Mouse (Mus musculus) thymus, postnatal 0 days (tissue): ENCODE measurements around the gene Nub1. TPM values are rescaled to one million over a fixed set of nuclear protein-coding genes. Genes with fewer than 3 reads are reported as not detected.
A peak's percentile ranks its signal among the peaks of the same experiment; 100 is the strongest.

Experiments
- DNase-seq: peaks from one replicate; pipeline ENCODE4 v3.0.0-alpha.2; 2015; ENCODE audit warnings: low spot score
- polyA plus RNA-seq: library from polyadenylated mRNA; unstranded; fragments of >200 nt; fragmentation: Nextera tagmentation; extraction: Ambion mirVana; gene quantifications from 2 replicates; pipeline ENCODE4 v1.2.1, GENCODE M21; 2015

Nub1 gene
- polyA plus RNA-seq, 1 experiment from 2014 or later = 43.4 TPM

DNA sequence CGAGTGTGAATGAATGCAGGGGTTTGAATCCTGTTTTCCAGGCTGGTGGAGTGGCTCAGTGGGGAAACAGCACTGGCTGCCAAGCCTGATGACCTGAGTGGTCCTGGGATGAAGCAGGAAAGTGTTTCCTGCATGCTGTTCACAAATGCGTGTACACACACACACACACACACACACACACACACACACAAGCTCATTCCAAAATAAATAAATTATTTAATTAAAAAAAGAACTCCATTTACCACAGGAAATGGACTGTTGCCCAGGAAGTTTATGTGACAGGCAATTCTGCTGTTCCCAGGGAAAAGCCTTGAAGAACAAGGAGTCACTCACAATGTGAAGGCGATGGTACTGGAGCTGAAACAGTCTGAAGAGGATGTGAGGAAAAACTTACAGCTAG, 11.4 kb downstream of the Nub1 start:
- no peak for DNase-seq

DNA sequence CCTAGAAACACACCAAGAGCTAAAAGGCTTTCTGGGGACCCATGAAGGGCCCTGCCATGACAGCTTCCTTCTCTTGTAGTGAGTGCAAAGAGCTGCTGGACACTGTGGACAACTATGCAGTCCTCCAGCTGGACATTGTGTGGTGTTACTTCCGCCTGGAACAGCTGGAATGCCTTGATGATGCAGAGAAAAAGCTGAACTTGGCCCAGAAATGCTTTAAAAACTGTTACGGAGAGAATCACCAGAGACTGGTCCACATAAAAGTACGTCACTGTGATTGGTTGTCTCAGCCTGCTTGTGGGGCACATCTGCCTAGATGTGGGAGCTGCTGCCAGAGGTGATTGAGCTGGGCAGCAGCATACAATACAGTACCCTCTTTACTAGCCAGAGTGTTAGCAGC, 15.9 kb downstream of the Nub1 start:
- no peak for DNase-seq

DNA sequence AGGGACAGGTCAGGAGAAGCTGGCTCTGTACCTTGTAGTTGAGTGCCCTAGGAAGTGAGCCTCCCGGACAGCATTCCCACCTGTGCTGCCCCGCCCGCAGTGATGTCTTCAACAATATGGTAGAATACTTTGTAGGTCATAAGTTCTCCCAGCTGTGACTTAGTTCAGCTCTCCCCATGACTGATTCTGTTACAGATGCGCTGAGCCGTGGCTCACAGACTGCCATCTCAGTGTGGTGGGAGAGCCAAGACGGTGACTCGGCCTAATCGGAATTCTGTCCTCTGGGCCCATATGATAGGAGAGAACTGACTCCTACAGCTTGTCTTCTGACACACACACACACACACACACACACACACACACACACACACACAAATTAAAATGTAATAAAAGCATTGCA, 19.3 kb downstream of the Nub1 start:
- DNase-seq = no peak

DNA sequence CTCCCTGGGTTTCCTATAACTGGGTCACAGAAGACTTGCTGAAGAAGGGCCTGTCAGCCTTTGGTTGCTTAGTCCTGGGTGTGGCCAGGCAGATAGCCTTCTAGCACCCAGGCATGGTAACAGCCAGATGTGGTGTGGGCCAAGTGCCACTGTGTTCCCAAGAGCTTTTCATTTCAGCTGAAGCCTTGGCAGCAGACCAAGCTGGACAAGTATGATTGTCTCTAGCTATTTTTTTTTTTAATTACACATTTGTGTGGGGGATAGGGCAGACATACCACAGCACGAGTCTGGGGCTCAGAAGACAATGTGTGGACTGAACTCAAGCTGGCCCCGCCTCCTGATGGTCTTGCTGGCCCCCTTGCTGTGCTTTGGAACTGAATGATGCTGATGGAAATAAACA, 24.6 kb downstream of the Nub1 start:
- no peak for DNase-seq

DNA sequence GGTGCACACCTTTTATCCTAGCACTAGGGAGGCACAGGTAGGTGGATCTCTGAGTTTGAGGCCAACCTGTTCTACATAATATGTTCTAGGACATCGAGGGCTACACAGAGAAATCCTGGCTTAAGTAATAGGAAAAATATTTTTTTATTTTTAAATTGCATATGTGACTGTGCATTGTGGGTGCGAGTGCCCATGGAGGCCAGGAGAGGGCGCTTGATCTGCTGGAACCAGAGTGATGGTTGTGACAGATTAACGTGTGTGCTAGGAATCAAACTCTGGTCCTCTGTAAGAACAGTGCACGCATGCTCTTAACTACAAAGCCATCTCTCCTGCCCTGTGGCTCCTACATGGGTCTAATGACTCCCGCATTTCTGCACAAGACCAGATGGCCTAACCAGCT, 26.3 kb downstream of the Nub1 start:
- no peak for DNase-seq

DNA sequence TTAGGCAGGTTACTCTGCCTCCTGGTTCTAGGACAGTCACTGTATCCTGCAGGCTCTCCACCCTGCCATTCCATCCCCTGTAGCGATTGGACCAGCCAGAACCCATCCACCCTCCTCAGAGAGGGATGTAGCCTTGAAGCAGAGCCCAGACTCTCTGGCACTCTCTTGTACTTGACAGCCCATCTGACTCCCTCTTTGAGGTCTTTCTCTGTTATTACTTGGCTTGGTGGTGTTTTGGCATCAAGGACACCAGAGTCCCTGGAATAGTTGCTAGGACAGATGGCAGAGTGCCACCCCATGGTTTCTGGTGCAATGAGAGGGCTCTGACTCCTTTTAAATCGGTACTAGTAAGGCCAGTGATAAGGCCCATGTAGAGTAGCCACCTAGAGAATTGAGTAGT, 27.9 kb downstream of the Nub1 start:
- DNase-seq = no peak

DNA sequence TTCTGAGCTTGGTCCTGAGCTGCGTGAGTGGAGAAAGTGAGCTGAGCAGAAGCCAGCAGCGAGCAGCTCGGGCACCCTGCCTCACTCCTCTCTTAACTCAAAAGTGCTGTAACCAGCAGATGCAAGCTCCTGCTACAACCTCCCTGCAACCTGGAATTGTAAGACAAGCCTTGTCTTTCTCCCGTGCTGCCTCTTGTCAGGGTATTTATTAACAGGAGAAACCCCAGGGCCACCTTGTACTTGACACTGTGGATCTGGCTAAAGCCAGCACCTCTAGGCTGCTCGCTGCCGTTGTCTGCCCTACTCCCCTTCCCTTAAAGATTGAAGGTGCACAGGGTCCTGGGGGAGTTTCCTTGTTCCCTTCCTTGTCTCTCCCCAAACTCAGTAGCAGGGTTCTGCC, 28.7 kb downstream of the Nub1 start:
- DNase-seq = no peak

DNA sequence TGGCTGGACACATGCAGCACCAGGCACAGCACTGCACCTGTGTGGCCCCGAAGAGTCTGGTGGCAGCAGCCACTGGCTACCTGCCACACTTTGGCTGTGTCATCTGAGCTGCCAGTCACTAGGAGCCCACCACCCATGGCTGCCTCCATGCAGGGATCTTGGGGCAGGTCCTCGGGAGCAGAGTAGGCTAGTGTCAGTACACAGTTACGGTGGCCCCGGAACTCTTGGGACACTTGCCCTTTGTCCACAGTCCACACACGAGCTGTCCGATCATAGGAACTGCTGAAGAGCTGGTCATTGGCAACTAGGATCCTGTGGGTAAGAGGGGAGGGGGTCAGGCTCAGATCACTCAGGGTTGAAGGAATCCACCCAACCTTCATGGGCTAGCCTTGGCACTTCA, 32.7 kb downstream of the Nub1 start:
- DNase-seq = no peak

DNA sequence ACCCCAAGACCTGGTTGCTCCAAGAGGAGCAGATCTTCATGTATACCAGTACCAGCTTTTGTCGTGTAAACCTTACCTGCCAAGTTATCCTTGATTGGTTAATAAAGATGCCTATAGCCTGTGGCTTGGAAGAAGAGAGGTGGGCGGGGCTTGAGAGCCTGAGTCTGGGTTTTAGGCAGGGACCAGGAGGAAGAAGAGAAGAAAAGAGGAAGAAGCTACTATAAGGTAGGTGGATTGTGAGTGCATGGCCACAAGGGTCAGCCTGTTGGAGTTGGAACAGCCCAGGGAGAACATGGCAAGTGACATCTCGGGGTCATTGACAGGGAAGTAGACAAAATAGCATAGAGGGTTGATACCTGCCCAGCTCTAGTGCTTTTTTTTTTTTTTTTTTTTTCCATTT, 34.5 kb downstream of the Nub1 start:
- DNase-seq = no peak

DNA sequence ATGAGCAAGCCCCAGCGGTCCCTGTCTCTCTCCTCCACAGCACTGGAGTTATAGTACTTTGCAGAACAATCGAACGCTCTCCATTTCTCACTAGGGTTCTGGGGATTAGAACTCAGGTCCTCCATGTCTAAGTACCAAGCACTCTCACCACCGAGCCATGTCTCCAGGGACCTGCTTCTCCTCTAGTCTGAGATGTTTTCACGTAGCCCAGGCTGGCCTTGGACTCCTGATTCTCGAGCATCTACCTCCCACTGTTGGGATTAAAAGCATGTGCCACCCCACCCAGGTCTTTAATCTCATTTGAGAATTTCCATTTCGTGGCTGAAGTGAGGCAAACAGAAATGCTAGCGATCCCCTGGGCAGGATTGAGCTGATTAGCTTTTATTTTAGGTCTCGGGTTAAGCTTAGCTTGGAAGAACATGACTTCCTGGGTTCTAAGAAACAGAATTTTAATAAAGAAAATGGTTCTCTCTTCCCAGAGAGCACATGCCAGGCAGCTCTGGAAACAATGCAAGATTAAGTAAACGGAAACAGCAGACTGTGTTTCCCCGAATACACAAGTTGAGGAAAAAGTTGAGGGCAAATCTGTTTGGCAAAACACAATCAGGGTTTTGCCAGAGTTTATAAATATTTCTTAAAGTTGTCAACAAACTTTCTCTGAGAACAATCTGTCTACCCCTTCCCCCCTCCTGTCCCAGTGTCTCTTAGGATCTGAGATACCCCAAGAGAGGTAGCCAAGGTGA, 38.4 kb downstream of the Nub1 start:
- DNase-seq = no peak

DNA sequence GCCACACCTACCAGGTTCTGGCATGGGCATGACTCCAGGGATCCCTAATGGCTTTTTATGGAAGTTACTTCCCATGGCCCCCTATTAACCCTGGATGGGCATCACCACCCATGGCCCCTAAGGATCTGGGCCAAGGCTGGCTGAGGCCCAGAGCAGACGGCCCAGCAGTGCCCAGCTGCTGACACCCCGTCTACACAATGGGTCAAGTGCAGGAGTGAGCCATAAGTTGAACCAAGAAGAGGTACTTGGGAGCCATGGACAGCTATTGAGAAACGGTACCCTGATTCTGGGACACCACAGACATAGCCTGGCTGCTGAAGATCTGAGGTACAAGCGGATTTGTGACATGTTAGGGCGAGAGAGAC, 38.9 kb downstream of the Nub1 start:
- DNase-seq = no peak

DNA sequence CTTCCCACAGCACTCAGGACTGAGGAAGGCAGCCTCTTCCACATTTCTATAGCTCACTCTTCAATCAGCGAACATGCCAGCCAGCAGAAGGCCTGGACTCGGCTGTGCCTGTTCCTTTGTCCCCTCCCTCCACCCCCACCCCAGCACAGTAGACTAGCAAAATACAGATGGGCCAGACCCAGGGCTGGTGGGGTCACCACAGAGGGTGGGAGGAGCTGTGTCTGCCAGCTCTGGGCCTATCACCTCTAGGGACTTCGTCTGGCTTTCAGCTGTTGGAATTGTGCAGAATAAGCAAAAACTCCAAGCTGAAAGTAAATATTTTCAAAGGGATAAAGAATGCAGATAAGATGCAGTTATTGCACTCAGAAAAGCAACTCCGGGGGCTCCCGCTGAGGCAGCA, 39.5 kb downstream of the Nub1 start:
- no peak for DNase-seq

DNA sequence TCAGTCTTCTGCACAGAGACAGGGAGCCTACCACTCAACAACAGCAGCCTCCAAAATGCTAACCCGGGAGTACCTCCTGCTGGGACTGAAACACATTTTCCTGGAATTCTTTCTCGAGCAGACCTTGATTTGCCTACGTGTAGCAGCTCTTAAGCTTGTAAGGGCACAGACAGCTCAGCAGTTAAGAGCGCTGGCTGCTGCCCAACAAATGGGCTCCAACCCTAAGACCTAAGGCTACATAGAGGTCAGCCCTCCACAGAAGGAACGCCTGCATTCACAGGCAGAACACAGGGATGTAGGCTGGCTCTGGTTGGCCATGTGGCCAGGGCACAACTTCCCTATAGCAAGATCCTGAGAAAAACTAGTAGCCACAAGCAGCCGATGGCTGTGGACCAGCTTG, 40.6 kb downstream of the Nub1 start:
- DNase-seq = no peak

DNA sequence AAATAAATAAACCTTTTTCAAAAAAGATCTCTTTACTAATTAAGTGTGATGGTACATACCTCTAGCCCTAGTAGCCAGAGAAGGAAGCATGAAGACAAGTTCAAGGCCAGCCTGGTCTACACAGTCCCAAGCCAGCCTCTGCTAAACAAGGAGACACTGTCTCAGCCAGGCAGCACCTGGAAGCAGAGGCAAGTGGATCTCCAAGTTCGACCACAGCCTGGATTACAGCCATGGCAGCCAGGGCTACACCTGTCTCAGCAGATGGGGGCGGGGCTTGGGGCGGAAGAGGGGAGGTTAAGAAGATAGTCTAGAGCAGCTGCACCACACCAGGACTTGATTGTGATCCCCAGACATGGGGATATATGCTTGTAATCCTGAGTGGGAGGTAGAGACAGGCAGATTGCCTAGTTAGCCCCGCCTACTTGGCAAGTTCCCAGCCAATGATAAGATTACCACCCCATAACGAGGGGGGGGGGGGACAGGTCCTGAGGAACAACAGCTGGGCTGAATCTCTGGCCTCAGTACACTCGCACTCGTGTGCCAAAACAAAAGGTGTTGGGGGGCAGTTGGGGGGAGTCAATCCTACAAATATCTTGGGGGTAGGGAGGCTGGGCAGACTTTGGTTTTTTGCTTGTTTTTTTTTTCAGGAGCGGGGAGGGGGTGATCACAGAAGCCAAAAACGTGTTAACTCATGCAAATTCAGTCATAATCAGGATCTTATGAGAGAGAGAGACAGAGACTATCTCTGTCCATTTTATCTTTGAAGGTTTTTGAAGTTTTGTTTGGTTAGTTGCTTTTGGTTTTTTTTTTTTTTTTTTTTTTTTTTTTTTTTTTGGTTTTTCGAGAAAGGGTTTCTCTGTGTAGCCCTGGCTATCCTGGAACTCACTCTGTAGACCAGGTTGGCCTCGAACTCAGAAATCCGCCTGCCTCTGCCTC, 41.8 kb downstream of the Nub1 start:
- peak; percentile 23 for DNase-seq

DNA sequence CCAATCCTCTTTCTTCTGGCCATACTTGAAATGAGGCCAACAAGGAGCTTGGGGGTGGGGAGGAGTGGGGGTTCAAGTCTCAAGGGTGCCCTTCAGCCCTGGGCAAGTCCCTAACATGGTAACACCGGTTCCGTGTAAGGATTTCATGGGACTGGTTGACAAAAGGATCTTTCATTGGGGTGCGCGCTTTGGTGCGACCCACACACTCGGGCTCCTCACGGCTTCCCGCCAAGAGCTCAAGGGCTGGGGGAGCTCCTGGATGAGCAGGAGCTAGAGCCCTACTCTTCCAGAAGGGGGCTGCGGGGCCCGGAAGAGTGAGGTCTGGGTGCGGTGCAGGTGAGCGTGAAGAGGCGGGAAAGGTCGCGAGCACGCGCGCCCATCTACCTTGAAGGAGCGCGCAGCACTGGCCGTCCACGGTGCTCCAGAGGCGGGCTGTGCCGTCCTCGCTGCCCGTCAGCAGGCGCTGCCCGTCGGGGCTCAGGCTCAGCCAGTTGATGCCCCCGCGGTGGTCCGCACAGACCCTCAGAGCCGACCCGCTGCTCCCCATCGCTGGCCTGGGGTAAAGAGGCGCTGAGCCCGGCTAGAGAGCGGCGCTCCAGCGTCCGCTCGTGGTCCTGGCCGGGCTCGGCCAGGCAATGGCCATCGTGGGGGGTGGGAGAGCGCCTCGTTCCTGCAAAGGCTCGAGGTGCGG, 44.6 kb downstream of the Nub1 start:
- no peak for DNase-seq

DNA sequence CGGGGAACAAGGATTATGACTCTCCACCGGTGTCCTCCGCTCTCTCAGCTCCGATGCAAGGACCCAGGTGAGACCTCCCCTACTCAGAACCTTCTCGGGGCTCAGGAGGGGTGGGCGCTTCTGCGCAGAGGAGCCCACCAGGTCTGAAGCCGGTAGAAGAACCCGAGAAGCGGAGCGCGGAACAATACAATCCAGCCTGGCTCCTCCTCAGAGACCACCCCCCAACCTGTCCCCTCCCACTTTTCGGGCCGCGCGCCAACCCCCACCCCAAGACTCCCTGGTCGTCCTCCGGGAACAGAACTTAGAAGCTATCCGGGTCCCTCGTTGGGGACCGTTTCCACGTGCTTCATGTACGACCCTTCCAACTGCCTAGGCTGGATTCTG, 45.1 kb downstream of the Nub1 start, which contains the start of gene Wdr86:
Wdr86 (minus strand) TSS at position 240 of the 384 bp plus-strand sequence.
- DNase-seq = no peak

DNA sequence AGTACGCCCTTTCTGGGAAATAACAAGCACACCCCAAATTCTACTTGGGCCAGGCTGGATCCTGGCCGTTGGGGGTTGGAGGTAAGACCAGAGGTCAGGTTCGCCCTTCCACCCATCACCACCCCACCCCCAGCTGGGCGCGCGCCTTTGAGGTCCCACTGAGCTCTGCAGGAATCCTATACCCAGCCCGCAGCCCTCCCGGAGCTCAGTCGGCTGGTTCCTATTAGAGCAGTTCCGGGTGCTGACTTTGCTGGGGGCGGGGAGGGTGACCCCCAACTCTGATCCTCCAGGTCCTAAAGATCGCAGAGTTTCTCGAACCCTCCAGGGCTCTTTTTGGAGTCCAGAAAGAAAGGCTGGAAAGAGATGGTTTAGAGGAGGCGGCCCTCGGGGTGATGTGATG, 45.7 kb downstream of the Nub1 start:
- DNase-seq = no peak

DNA sequence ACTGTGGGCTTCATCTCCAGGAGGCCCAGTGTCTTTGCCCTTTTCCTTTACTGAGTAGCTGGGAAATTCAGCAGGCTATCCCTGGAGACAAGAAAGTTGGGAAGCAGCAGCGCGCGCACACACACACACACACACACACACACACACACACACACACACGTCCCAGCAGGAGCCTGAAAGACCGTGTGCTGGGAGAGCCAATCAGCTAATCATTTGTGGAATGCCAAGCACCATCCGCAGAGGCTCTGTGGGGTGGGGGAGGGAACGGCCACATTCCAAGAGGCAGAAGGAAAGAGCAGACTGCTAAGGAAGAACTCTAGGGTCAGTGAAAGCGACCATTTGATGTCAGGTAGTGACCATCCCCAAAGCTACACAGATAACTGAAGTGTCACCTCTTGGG, 47.8 kb downstream of the Nub1 start:
- DNase-seq = no peak

DNA sequence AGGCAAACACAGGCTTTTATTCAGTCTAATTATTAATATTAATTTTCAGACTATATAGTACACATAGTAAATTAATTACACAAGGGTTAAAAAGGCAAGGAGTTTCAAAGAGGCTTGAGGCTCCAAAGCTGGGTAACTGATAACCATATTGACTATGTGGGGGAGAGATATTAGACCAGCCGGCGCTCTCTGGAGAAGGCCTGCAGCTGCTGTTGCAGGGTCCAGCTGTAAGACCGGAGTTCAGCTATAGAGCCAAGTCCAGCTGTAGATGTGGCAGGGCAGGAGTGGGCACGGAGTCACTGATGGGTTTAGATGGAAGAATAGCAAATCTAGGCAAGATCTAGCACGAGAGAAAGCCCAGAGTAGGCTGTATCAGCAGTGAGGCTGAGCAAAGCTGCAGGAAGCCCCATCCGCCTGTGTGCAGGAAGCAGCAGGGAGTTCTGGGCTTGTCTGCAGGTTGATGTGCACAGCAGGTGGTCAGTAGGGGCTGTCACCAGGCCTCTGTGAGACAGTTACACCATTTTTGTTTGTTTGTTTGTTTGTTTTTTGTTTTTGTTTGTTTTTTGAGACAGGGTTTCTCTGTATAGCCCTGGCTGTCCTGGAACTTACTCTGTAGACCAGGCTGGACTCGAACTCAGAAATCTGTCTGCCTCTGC, 48.6 kb downstream of the Nub1 start:
- no peak for DNase-seq

DNA sequence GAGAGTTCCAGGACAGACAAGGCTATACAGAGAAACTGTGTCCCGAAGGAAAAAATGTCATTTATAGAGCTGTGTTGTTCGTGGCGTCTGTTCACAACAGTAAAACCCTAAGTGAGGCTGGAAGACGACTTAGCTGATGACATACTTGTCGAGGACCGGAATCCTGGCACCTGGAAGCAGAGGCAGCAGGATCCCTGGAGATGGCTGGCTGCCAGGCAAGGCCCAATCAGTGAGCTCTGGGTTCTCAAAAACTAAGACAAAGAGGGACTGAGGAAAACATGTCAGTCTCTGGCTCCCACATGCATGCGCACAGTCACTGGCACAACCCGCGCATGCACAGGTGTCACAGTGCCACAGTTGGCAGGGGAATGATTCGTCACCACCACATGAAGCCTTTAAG, 52.3 kb downstream of the Nub1 start:
- DNase-seq = no peak

DNA sequence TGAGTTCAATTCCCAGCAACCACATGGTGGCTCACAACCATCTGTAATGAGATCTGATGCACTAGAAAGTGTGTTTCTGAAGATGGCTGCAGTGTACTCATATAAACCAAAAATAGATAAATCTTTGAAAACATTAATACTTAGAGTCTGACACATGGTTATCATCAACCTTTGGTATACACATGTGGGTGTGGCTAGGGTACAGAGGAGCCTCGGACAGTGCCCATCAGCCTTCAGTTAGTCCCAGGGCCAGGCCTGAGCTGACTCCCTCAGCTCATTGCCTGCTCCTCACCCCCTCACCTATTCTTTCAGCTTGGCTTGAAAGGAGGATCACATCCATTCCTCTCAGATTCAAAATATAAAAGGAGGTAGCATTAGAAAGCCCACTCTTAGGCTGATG, 53.2 kb downstream of the Nub1 start:
- no peak for DNase-seq
